Mouse (Mus musculus): Measurements from ENCODE around the gene Det1.

Gene Det1

GRCm38 (mm10) chr7:78854051-78854450, 7.0 kb upstream of the Det1 start:
- DNase-seq (ENCODE audit: low spot score in 2 of 2) = no peak

GRCm38 (mm10) chr7:78846066-78846716, 872 bp downstream of the Det1 start:
- DNase-seq (ENCODE audit: low spot score in 2 of 2) = no peak

GRCm38 (mm10) chr7:78841601-78842000, 5.5 kb downstream of the Det1 start:
- no peak for DNase-seq (ENCODE audit: low spot score in 2 of 2)

GRCm38 (mm10) chr7:78837250-78837649, 9.8 kb downstream of the Det1 start:
- peak in 1 of 2 experiments; percentile 13 for DNase-seq (ENCODE audit: low spot score in 2 of 2)

- peak in 1 of 2 experiments; percentile 10 for DNase-seq (ENCODE audit: low spot score in 2 of 2)
These were observed 11.4 kb downstream of the Det1 start for GRCm38 (mm10) chr7:78835656-78836055.

- DNase-seq (ENCODE audit: low spot score in 2 of 2) = peak in 1 of 2 experiments; percentile 17
These were observed 19.2 kb downstream of the Det1 start for GRCm38 (mm10) chr7:78827749-78828362.

- peak in 1 of 2 experiments; percentile 28 for DNase-seq (ENCODE audit: low spot score in 2 of 2)
These were observed 20.2 kb downstream of the Det1 start for GRCm38 (mm10) chr7:78826682-78827385.

GRCm38 (mm10) chr7:78818336-78818735, 28.7 kb downstream of the Det1 start:
- peak in 1 of 2 experiments; percentile 9 for DNase-seq (ENCODE audit: low spot score in 2 of 2)

- peak in 1 of 2 experiments; percentile 20 for DNase-seq (ENCODE audit: low spot score in 2 of 2)
These were observed 32.3 kb downstream of the Det1 start for GRCm38 (mm10) chr7:78814766-78815165.

GRCm38 (mm10) chr7:78813791-78814190, 33.3 kb downstream of the Det1 start:
- DNase-seq (ENCODE audit: low spot score in 2 of 2) = peak in 1 of 2 experiments; percentile 16

GRCm38 (mm10) chr7:78807192-78807591, 39.9 kb downstream of the Det1 start:
- no peak for DNase-seq (ENCODE audit: low spot score in 2 of 2)

- DNase-seq (ENCODE audit: low spot score in 2 of 2) = no peak
These were observed 43.2 kb downstream of the Det1 start for GRCm38 (mm10) chr7:78803841-78804240.

GRCm38 (mm10) chr7:78799730-78800496, 47.1 kb downstream of the Det1 start:
- DNase-seq (ENCODE audit: low spot score in 2 of 2) = no peak

GRCm38 (mm10) chr7:78797843-78798455, 49.1 kb downstream of the Det1 start:
- DNase-seq (ENCODE audit: low spot score in 2 of 2) = peak; percentile 88 to 91

GRCm38 (mm10) chr7:78796624-78797023, 50.4 kb downstream of the Det1 start:
- DNase-seq (ENCODE audit: low spot score in 2 of 2) = no peak

- DNase-seq (ENCODE audit: low spot score in 2 of 2) = no peak
These were observed 52.4 kb downstream of the Det1 start for GRCm38 (mm10) chr7:78794571-78795092.

GRCm38 (mm10) chr7:78793895-78794570, 53.0 kb downstream of the Det1 start:
- DNase-seq (ENCODE audit: low spot score in 2 of 2) = no peak

- peak; percentile 68 to 72 for DNase-seq (ENCODE audit: low spot score in 2 of 2)
These were observed 55.5 kb downstream of the Det1 start for GRCm38 (mm10) chr7:78791359-78792222.

GRCm38 (mm10) chr7:78787793-78788380, 59.2 kb downstream of the Det1 start:
- peak in 1 of 2 experiments; percentile 66 for DNase-seq (ENCODE audit: low spot score in 2 of 2)

All from right cerebral cortex, postnatal 10 days (tissue).